Mouse (Mus musculus) CH12.LX (cell line): ENCODE measurements around the gene Mynn.
A peak's percentile ranks its signal among the peaks of the same experiment; 100 is the strongest.

Experiments used
- IRF4 ChIP-seq: IDR thresholded peaks from 2 replicates; pipeline ENCODE4 v1.6.1; 2014; ENCODE audit warnings: low read depth, mild to moderate bottlenecking, inconsistent platforms, low read length, improper control_type of control experiment
- MAZ ChIP-seq: IDR thresholded peaks from 2 replicates; pipeline ENCODE4 v1.6.1; 2012; ENCODE audit warnings: low read depth, mild to moderate bottlenecking, inconsistent platforms, low read length, improper control_type of control experiment, moderate library complexity
- TBP ChIP-seq: conservative IDR thresholded peaks from 2 replicates; pipeline ENCODE4 v1.6.1; 2011; ENCODE audit warnings: low read depth, low read length, improper control_type of control experiment
- USF1 ChIP-seq: IDR thresholded peaks from 2 replicates; pipeline ENCODE4 v1.6.1; 2014; ENCODE audit warnings: low read depth, mild to moderate bottlenecking, inconsistent platforms, low read length, improper control_type of control experiment

DNA sequence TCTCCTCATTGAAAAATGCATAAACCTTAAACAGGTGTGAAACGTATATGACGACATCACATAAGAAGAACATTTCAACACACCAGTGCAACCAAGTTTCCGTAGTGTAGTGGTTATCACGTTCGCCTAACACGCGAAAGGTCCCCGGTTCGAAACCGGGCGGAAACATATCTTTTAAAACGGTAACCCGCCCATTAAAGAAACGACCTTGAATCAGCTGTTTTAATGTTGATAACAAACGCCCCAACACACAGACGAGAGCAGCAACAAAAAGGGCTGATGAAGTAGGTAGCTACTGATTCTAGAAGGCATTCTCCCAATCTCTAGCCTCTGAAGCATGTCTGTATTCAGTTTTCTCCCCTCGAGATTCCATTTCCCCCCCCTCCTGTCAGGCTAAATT is 690 bp upstream of the Mynn start:
- TF ChIP-seq MAZ (no peak), TBP (peak; percentile 100), IRF4 (0 out of 2 replicates have a peak, but pooled peaks have one; percentile 10), USF1 (no peak)
